In genomic region chr10:128665307-128665706, GRCm38 (mm10) we compare ENCODE assay signal across 15 mouse cellular contexts. TPM values are rescaled to one million over a fixed set of nuclear protein-coding genes. Genes with fewer than 3 reads are reported as not detected.
"Had no signal": no experiment of that assay in that cellular context is flagged by ENCODE, and none has a peak within 500 bp of the region (broad histone marks: within the 10 kb centered on the region; RNA-seq: fewer than 3 reads in every experiment).

No protein-coding gene starts in this region.

- H3K36me3 ChIP-seq: limb, embryonic 10.5 days; midbrain, embryonic 13.5 days; neural tube, embryonic 15.5 days had no signal

- H3K9ac ChIP-seq: midbrain, embryonic 13.5 days; neural tube, embryonic 15.5 days had no signal

- H3K9me3 ChIP-seq: limb, embryonic 10.5 days; midbrain, embryonic 13.5 days; neural tube, embryonic 15.5 days had no signal

- H3K27me3 ChIP-seq: midbrain, embryonic 13.5 days; neural tube, embryonic 15.5 days had no signal

- DNase-seq: kidney, adult 8-10 months; kidney, postnatal 25 days; lung, adult 2 months; right cerebral cortex, adult 18-20 months; right cerebral cortex, postnatal 25 days; thymus, postnatal 14 days had no signal

- H3K4me3 ChIP-seq: left cerebral cortex, adult 2 months; limb, embryonic 10.5 days; midbrain, embryonic 13.5 days; myocyte; neural tube, embryonic 15.5 days had no signal

- H3K4me2 ChIP-seq: midbrain, embryonic 13.5 days; neural tube, embryonic 15.5 days had no signal

- H3K27ac ChIP-seq: left cerebral cortex, adult 2 months; limb, embryonic 10.5 days; macrophage; midbrain, embryonic 13.5 days; neural tube, embryonic 15.5 days; stomach, postnatal 0 days had no signal

- ATAC-seq: intestine, postnatal 0 days; lung, postnatal 0 days; midbrain, embryonic 13.5 days had no signal

RNA-seq across cellular contexts. Expression of gene Ikzf4, which starts 19.5 kb away (rescaled TPM):
- polyA plus RNA-seq: macrophage had no signal
